Mouse (Mus musculus) neural tube, embryonic 13.5 days (tissue): ENCODE results near the gene Plppr4. TPM values are rescaled to one million over a fixed set of nuclear protein-coding genes. Genes with fewer than 3 reads are reported as not detected.

Source experiments
- ATAC-seq: fragments of 200-750 bp; cut with Nextera tagmentation; 2 replicates; pipeline ENCODE4 v1.8.0; 2017; ENCODE audit warnings: low read depth, mild to moderate bottlenecking, moderate TSS enrichment, moderate library complexity
- H3K27ac ChIP-seq: fragments of 300-500 bp; sonication (generic); replicated peaks from 2 replicates; pipeline ENCODE4 v1.5.1; 2015; ENCODE audit warnings: moderate library complexity, mild to moderate bottlenecking, inconsistent platforms
- H3K27me3 ChIP-seq: fragments of 300-500 bp; sonication (generic); 2 replicates; pipeline ENCODE4 v1.6.1; 2015; ENCODE audit warnings: mild to moderate bottlenecking, inconsistent platforms
- H3K36me3 ChIP-seq: fragments of 300-500 bp; sonication (generic); 2 replicates; pipeline ENCODE4 v1.6.1; 2015; ENCODE audit warnings: mild to moderate bottlenecking, inconsistent platforms
- H3K4me1 ChIP-seq: fragments of 300-500 bp; sonication (generic); replicated peaks from 2 replicates; pipeline ENCODE4 v1.6.1; 2015; ENCODE audit warnings: inconsistent platforms
- H3K4me2 ChIP-seq: fragments of 300-500 bp; sonication (generic); 2 replicates; pipeline ENCODE4 v1.6.1; 2015; ENCODE audit warnings: inconsistent platforms, mild to moderate bottlenecking, moderate library complexity
- H3K4me3 ChIP-seq: fragments of 300-500 bp; sonication (generic); 2 replicates; pipeline ENCODE4 v1.5.1; 2015; ENCODE audit warnings: mild to moderate bottlenecking, inconsistent platforms
- H3K9ac ChIP-seq: fragments of 300-500 bp; sonication (generic); 2 replicates; pipeline ENCODE4 v1.6.1; 2015; ENCODE audit warnings: moderate library complexity, mild to moderate bottlenecking, inconsistent platforms
- H3K9me3 ChIP-seq: fragments of 300-500 bp; sonication (generic); 2 replicates; pipeline ENCODE4 v1.6.1; 2016; ENCODE audit warnings: inconsistent platforms
- WGBS: fragments of 180-500 bp; shearing (Covaris S2); methylation state at CpG from one replicate; pipeline ENCODE4 v1.1.7; 2015; 5-methylcytosine and 5-hydroxymethylcytosine counted together
- polyA plus RNA-seq: library from polyadenylated mRNA; unstranded; fragments of >200 nt; fragmentation: Nextera tagmentation; extraction: Ambion mirVana; gene quantifications from 2 replicates; pipeline ENCODE4 v1.2.1, GENCODE M21; 2015

Gene Plppr4
- polyA plus RNA-seq, 1 experiment from 2014 or later = 4.2 TPM

- Histone ChIP-seq H3K9me3 (no peaks in the 10 kb centered on the region), H3K36me3 (no peaks in the 10 kb centered on the region), H3K4me3 (no peak overlapping the region), H3K27ac (no peak overlapping the region), H3K27me3 (no peaks in the 10 kb centered on the region), H3K9ac (no peak overlapping the region), H3K4me2 (no peak overlapping the region), H3K4me1 (no peaks in the 10 kb centered on the region)
- 89% methylated on average over 3 of the region's 3 CpGs for WGBS
- no peak for ATAC-seq
Observed at GRCm38 (mm10) chr3:117319671-117320070, 41.0 kb downstream of the Plppr4 start.

DNA sequence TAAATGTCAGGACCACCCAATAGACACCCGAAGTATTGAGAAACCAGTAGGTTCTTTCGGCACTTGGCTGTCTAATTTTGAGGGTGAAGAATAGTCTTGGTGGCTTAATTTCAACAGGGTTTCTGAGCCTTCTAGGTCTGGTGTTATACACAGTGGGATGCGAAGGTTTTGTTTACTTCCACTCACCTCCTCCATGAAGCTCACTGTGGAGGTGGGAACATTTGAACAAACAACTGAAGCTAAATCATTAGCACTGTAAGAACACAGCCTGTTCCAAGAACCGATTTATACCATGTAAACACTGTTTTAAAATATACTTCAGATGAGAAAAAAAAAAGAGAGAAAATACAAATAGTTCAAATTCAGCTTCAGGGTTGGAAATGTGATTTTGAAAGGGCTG lies 47.3 kb downstream of the Plppr4 start:
- no peak overlapping the region for H3K4me2 ChIP-seq
- ATAC-seq = no peak
- H3K27me3 ChIP-seq = no peaks in the 10 kb centered on the region
- no peak overlapping the region for H3K9ac ChIP-seq
- H3K4me1 ChIP-seq = no peaks in the 10 kb centered on the region
- H3K9me3 ChIP-seq = no peaks in the 10 kb centered on the region
- H3K27ac ChIP-seq = no peak overlapping the region
- H3K4me3 ChIP-seq = no peak overlapping the region
- H3K36me3 ChIP-seq = no peaks in the 10 kb centered on the region
- WGBS = 90% methylated on average over 4 of the region's 4 CpGs

GRCm38 (mm10) chr3:117312097-117312496 lies 48.6 kb downstream of the Plppr4 start:
- WGBS = 97% methylated on average over 7 of the region's 7 CpGs
- no peaks in the 10 kb centered on the region for H3K9me3 ChIP-seq
- H3K4me3 ChIP-seq = no peak overlapping the region
- H3K36me3 ChIP-seq = no peaks in the 10 kb centered on the region
- H3K27me3 ChIP-seq = no peaks in the 10 kb centered on the region
- no peak overlapping the region for H3K4me2 ChIP-seq
- no peaks in the 10 kb centered on the region for H3K4me1 ChIP-seq
- H3K27ac ChIP-seq = no peak overlapping the region
- no peak overlapping the region for H3K9ac ChIP-seq
- ATAC-seq = no peak

DNA sequence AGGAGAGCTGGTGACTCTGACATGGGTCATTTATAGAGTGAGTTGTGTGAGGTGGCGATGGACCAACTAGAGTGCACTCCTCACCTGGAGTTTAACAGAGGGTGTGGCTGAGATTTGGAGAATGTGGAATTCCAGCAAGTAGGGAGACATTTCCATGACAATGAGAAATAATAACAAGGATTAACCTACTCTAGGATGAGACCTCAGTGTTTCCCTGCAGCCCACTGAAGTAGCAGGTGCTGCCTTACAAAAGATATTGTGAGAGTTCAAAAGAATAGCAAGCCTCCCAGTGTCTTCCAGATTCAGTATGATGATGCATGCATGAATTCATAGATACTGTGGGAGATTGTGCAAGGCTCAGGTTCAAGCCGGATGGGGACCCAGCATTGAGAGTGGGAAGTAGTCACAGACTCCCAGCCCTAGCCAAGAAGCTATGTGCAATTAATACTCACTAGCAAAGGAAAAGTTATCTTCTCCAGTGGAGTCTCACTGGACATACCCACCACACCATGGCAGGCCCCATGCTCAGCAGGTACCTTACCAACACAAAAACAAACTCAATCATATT lies 49.8 kb downstream of the Plppr4 start:
- H3K4me1 ChIP-seq = no peaks in the 10 kb centered on the region
- H3K9ac ChIP-seq = no peak overlapping the region
- H3K27ac ChIP-seq = no peak overlapping the region
- ATAC-seq = no peak
- H3K4me3 ChIP-seq = no peak overlapping the region
- 88% methylated on average over 2 of the region's 2 CpGs for WGBS
- no peaks in the 10 kb centered on the region for H3K36me3 ChIP-seq
- H3K27me3 ChIP-seq = no peaks in the 10 kb centered on the region
- no peaks in the 10 kb centered on the region for H3K9me3 ChIP-seq
- no peak overlapping the region for H3K4me2 ChIP-seq

GRCm38 (mm10) chr3:117309580-117309910 lies 51.1 kb downstream of the Plppr4 start:
- no peak overlapping the region for H3K4me2 ChIP-seq
- H3K27me3 ChIP-seq = no peaks in the 10 kb centered on the region
- H3K9ac ChIP-seq = no peak overlapping the region
- no peak overlapping the region for H3K4me3 ChIP-seq
- no peaks in the 10 kb centered on the region for H3K9me3 ChIP-seq
- no peaks in the 10 kb centered on the region for H3K4me1 ChIP-seq
- no peak overlapping the region for H3K27ac ChIP-seq
- WGBS = 99% methylated on average over 3 of the region's 3 CpGs
- no peak for ATAC-seq
- no peaks in the 10 kb centered on the region for H3K36me3 ChIP-seq

- Histone ChIP-seq H3K4me1 (no peaks in the 10 kb centered on the region), H3K4me3 (no peak overlapping the region), H3K27ac (no peak overlapping the region), H3K4me2 (no peak overlapping the region), H3K27me3 (no peaks in the 10 kb centered on the region), H3K9me3 (no peaks in the 10 kb centered on the region), H3K9ac (no peak overlapping the region), H3K36me3 (no peaks in the 10 kb centered on the region)
- WGBS = 91% methylated on average over 3 of the region's 3 CpGs
- ATAC-seq = no peak
Observed at GRCm38 (mm10) chr3:117308895-117309579, 51.6 kb downstream of the Plppr4 start.

GRCm38 (mm10) chr3:117307555-117307954 lies 53.1 kb downstream of the Plppr4 start:
- ATAC-seq = no peak

GRCm38 (mm10) chr3:117304037-117304436 lies 56.6 kb downstream of the Plppr4 start:
- 94% methylated on average over 2 of the region's 2 CpGs for WGBS
- Histone ChIP-seq H3K4me1 (no peaks in the 10 kb centered on the region), H3K36me3 (no peaks in the 10 kb centered on the region), H3K4me3 (no peak overlapping the region), H3K9me3 (no peaks in the 10 kb centered on the region), H3K27ac (no peak overlapping the region), H3K4me2 (no peak overlapping the region), H3K27me3 (no peaks in the 10 kb centered on the region), H3K9ac (no peak overlapping the region)
- no peak for ATAC-seq

More at GRCm38 (mm10) chr3:117307555-117307954, 53.1 kb downstream of the Plppr4 start:
- WGBS = 94% methylated on average over 4 of the region's 4 CpGs
- H3K27me3 ChIP-seq = no peaks in the 10 kb centered on the region
- no peaks in the 10 kb centered on the region for H3K9me3 ChIP-seq
- H3K4me2 ChIP-seq = no peak overlapping the region
- no peaks in the 10 kb centered on the region for H3K36me3 ChIP-seq
- no peak overlapping the region for H3K9ac ChIP-seq
- no peak overlapping the region for H3K4me3 ChIP-seq
- H3K4me1 ChIP-seq = no peaks in the 10 kb centered on the region
- no peak overlapping the region for H3K27ac ChIP-seq

DNA sequence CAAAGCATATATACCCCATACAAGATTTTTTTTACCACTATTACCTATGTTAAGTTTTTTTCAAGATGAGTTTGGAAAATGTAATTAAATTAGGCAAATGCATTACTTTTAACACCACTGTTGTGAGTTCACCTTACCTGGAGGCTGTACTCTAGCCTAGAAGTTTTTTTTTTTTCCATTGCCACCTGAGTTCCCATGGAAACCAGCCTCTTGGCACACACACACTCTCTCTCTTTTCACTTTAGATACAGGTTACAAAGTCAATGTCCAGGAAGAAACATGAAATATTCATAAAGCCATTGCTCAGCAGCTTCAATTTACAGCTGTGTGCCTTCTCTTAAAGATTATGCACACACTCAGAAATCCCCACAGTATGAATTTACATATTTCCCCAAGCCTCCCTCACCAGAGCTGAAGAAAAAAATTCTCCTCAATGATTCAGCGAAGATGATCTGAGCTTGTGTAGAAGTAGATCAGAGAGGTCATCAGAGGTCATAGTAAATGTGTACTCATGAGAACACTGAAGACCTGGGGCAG lies 59.9 kb downstream of the Plppr4 start:
- no peaks in the 10 kb centered on the region for H3K36me3 ChIP-seq
- no peak for ATAC-seq
- H3K4me3 ChIP-seq = no peak overlapping the region
- no peak overlapping the region for H3K9ac ChIP-seq
- H3K9me3 ChIP-seq = no peaks in the 10 kb centered on the region
- no peaks in the 10 kb centered on the region for H3K4me1 ChIP-seq
- H3K4me2 ChIP-seq = no peak overlapping the region
- WGBS = 86% methylated on average over 1 of the region's 1 CpGs
- H3K27me3 ChIP-seq = no peaks in the 10 kb centered on the region
- no peak overlapping the region for H3K27ac ChIP-seq

- no peaks in the 10 kb centered on the region for H3K4me1 ChIP-seq
- no peak overlapping the region for H3K9ac ChIP-seq
- 93% methylated on average over 1 of the region's 1 CpGs for WGBS
- no peaks in the 10 kb centered on the region for H3K27me3 ChIP-seq
- no peak overlapping the region for H3K4me3 ChIP-seq
- no peak overlapping the region for H3K27ac ChIP-seq
- no peak overlapping the region for H3K4me2 ChIP-seq
- no peaks in the 10 kb centered on the region for H3K36me3 ChIP-seq
- no peak for ATAC-seq
- H3K9me3 ChIP-seq = no peaks in the 10 kb centered on the region
Observed at GRCm38 (mm10) chr3:117297735-117298134, 62.9 kb downstream of the Plppr4 start.

DNA sequence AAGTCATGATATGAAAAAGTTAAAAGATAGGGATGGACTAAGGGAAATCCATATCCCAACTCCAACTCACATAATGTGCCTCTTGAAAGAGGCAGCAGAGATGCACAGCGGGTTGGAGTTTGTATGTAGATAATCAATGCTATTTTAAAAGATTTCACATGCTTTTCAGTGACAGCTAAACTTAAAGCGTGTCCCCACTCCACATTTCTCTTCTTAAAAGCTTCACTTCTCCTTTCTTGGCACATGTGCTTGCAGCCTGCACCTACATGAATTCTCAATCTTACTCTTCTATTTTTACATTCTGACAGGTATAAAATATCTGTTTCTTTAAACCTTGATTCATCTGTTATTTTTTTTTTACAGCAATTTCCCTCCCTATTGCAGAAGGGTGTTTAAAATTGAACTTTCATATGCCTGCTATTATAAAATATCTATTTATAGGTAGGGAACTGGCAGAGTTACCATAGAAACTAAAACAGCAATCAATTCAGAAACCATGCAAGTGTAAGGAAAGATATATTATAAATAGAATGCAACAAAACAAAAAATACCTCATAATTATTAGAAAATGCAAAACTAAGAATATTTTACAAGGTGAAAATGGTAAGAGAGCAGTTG lies 66.3 kb downstream of the Plppr4 start:
- Histone ChIP-seq H3K4me1 (no peaks in the 10 kb centered on the region), H3K27me3 (no peaks in the 10 kb centered on the region), H3K9me3 (no peaks in the 10 kb centered on the region), H3K4me2 (no peak overlapping the region), H3K9ac (no peak overlapping the region), H3K36me3 (no peaks in the 10 kb centered on the region), H3K27ac (no peak overlapping the region), H3K4me3 (no peak overlapping the region)
- no peak for ATAC-seq
- 89% methylated on average over 2 of the region's 2 CpGs for WGBS
